Mouse (Mus musculus): ENCODE results near the gene 4930432K21Rik. TPM values are rescaled to one million over a fixed set of nuclear protein-coding genes. Genes with fewer than 3 reads are reported as not detected.
A peak's percentile ranks its signal among the peaks of the same experiment; 100 is the strongest.

The 4930432K21Rik gene
- polyA plus RNA-seq (2015; fragmentation: Nextera tagmentation; extraction: Ambion mirVana), result 1.7 TPM in 2 replicates

DNA sequence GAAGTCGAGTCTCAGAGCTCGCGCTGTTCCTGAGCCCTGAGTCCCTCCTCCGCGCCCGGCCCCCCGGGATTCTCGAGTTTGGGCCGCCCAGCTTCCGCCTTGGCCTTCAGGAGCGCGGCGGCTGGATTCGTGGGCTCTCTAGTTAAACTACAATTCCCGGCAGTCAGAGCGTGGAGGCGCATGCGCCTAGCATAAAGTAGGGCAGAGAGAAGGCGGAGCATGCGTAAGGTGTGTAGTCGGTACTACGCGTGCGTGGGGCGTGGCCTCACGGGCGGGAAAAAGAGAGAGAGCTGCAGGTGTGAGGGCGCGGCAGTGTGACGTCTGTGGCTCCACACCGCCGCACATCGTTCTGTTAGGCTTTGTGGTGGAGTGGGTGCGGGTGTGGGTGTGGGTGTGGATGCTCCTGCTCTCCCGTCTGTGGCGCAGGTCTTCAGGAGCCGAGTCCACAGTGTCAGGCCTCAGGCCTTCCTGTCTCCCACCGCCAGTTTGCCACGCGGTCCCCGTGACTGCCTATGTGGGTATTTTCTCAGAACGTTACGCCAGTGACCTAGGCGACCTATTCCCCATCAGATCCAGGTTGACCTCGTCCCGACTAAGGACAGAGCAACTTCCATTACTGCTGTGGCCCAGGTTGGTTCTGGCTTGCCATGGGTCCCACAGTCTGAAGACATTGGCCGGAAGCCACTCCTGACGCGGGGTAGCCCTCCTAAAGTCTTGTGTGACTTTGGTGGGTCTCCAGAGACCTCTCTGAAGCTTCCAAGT lies at the start of gene 4930432K21Rik, which contains the start of gene Cc2d1a:
Gene 4930432K21Rik (plus strand): TSS at position 257 of the 762 bp plus-strand sequence.
Gene Cc2d1a (minus strand): TSS at position 168 of the 762 bp plus-strand sequence.
- H3K4me2 ChIP-seq, result peak within 1 kb of the TSS; percentile 87
- H3K9me3 ChIP-seq, result no peaks in the 10 kb centered on the region
- peaks cover 18% of the 10 kb centered on the region for H3K36me3 ChIP-seq
- H3K27me3 ChIP-seq, result no peaks in the 10 kb centered on the region
- peak within 1 kb of the TSS; percentile 84 for H3K27ac ChIP-seq
- H3K4me3 ChIP-seq, result peak within 1 kb of the TSS; percentile 67
- peak within 1 kb of the TSS; percentile 92 for H3K9ac ChIP-seq
- WGBS, result 16% methylated on average over 49 of the region's 49 CpGs
- peaks cover 22% of the 10 kb centered on the region for H3K4me1 ChIP-seq
- peak; percentile 93 for ATAC-seq (ENCODE audit: borderline replicate concordance, extremely low read depth, low FRiP score, low TSS enrichment)

DNA sequence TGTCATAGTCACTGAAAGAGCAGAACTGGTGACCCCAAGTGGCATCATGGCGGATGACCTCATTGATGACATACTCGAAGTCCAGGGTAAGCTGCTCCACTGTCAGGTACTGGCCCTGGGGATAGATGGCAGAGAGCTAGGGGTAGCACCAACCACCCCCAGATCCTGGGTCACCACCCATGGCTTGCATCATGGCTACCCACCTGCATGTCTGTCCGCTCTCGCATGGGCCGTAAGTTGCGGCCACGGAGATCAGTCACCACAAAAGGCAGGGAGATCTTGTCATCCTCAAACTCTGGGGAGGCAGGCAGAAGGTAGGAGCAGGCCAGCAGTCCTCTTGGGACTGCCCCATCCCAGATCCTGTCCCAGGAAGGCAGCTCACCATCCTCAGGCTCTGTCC lies 49.4 kb upstream of the 4930432K21Rik start:
- no peak for ATAC-seq (ENCODE audit: borderline replicate concordance, extremely low read depth, low FRiP score, low TSS enrichment)
- Histone ChIP-seq H3K4me2 (no peak overlapping the region), H3K9me3 (no peaks in the 10 kb centered on the region), H3K27me3 (no peaks in the 10 kb centered on the region), H3K4me1 (peaks cover 6% of the 10 kb centered on the region), H3K36me3 (peaks cover 77% of the 10 kb centered on the region), H3K27ac (no peak overlapping the region), H3K4me3 (no peak overlapping the region), H3K9ac (no peak overlapping the region)
- 91% methylated on average over 7 of the region's 7 CpGs for WGBS

- Histone ChIP-seq H3K27me3 (no peaks in the 10 kb centered on the region), H3K9me3 (no peaks in the 10 kb centered on the region), H3K4me2 (no peak overlapping the region), H3K27ac (no peak overlapping the region), H3K4me3 (no peak overlapping the region), H3K9ac (no peak overlapping the region), H3K36me3 (peaks cover 47% of the 10 kb centered on the region), H3K4me1 (peaks cover 19% of the 10 kb centered on the region)
- ATAC-seq (ENCODE audit: borderline replicate concordance, extremely low read depth, low FRiP score, low TSS enrichment), result no peak
- 89% methylated on average over 25 of the region's 25 CpGs for WGBS
These were observed 46.2 kb upstream of the 4930432K21Rik start for GRCm38 (mm10) chr8:84101476-84102270.

DNA sequence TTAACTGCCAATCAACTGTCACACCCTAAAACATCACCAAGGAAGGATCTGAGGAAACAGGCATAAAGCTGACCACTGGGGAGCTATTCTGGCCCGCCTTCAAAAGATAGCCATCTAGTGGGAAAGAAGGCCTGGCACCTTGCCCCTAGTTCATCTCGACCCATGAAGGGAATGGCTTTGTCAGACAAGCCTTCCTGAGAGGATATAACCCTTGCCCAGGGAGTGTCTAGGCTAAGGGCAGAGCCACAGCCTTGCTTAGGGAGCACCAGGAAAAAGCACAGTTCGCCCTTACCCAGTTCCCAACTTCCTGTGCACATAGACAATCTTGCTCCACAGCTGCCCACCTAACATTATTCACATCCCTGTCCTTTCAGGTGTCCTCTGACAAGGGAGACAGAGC lies 44.2 kb upstream of the 4930432K21Rik start:
- Histone ChIP-seq H3K9ac (peak overlapping the region; percentile 64), H3K4me2 (peak overlapping the region; percentile 85), H3K36me3 (peaks cover 28% of the 10 kb centered on the region; the same call in 1 of the 2 replicates), H3K9me3 (no peaks in the 10 kb centered on the region), H3K4me3 (peak overlapping the region; percentile 57), H3K27me3 (no peaks in the 10 kb centered on the region), H3K27ac (0 out of 2 replicates have a peak overlapping the region, but pooled peaks have one; percentile 77), H3K4me1 (peaks cover 19% of the 10 kb centered on the region)
- ATAC-seq (ENCODE audit: borderline replicate concordance, extremely low read depth, low FRiP score, low TSS enrichment), result no peak
- WGBS, result 36% methylated on average over 3 of the region's 3 CpGs

- ATAC-seq (ENCODE audit: borderline replicate concordance, extremely low read depth, low FRiP score, low TSS enrichment), result peak; percentile 77
- Histone ChIP-seq H3K27ac (peak overlapping the region; percentile 77), H3K4me1 (peaks cover 19% of the 10 kb centered on the region), H3K4me2 (peak overlapping the region; percentile 85), H3K9ac (peak overlapping the region; percentile 64), H3K36me3 (peaks cover 22% of the 10 kb centered on the region; the same call in 1 of the 2 replicates), H3K4me3 (peak overlapping the region; percentile 57), H3K9me3 (no peaks in the 10 kb centered on the region), H3K27me3 (no peaks in the 10 kb centered on the region)
- 0% methylated on average over 22 of the region's 29 CpGs for WGBS
These were observed 43.6 kb upstream of the 4930432K21Rik start for GRCm38 (mm10) chr8:84104221-84104620.

- H3K4me1 ChIP-seq, result peaks cover 19% of the 10 kb centered on the region
- no peaks in the 10 kb centered on the region for H3K27me3 ChIP-seq
- H3K27ac ChIP-seq, result peak within 1 kb of the TSS; percentile 77
- peaks cover 21% of the 10 kb centered on the region; the same call in 1 of the 2 replicates for H3K36me3 ChIP-seq
- ATAC-seq (ENCODE audit: borderline replicate concordance, extremely low read depth, low FRiP score, low TSS enrichment), result peak; percentile 97
- peak within 1 kb of the TSS; percentile 57 for H3K4me3 ChIP-seq
- H3K4me2 ChIP-seq, result peak within 1 kb of the TSS; percentile 85
- H3K9me3 ChIP-seq, result no peaks in the 10 kb centered on the region
- H3K9ac ChIP-seq, result peak within 1 kb of the TSS; percentile 64
- 7% methylated on average over 41 of the region's 42 CpGs for WGBS
These were observed 42.9 kb upstream of the 4930432K21Rik start, which contains the start of gene Dcaf15 for GRCm38 (mm10) chr8:84104697-84105609. TSS of gene Dcaf15 (minus strand) at chr8:84104768.

- WGBS, result 81% methylated on average over 2 of the region's 2 CpGs
- H3K9ac ChIP-seq, result no peak overlapping the region
- no peak for ATAC-seq (ENCODE audit: borderline replicate concordance, extremely low read depth, low FRiP score, low TSS enrichment)
- H3K4me2 ChIP-seq, result no peak overlapping the region
- peaks cover 19% of the 10 kb centered on the region for H3K4me1 ChIP-seq
- H3K9me3 ChIP-seq, result no peaks in the 10 kb centered on the region
- H3K27ac ChIP-seq, result no peak overlapping the region
- peaks cover 18% of the 10 kb centered on the region; the same call in 1 of the 2 replicates for H3K36me3 ChIP-seq
- no peaks in the 10 kb centered on the region for H3K27me3 ChIP-seq
- H3K4me3 ChIP-seq, result no peak overlapping the region
These were observed 42.1 kb upstream of the 4930432K21Rik start for GRCm38 (mm10) chr8:84105676-84106075.

DNA sequence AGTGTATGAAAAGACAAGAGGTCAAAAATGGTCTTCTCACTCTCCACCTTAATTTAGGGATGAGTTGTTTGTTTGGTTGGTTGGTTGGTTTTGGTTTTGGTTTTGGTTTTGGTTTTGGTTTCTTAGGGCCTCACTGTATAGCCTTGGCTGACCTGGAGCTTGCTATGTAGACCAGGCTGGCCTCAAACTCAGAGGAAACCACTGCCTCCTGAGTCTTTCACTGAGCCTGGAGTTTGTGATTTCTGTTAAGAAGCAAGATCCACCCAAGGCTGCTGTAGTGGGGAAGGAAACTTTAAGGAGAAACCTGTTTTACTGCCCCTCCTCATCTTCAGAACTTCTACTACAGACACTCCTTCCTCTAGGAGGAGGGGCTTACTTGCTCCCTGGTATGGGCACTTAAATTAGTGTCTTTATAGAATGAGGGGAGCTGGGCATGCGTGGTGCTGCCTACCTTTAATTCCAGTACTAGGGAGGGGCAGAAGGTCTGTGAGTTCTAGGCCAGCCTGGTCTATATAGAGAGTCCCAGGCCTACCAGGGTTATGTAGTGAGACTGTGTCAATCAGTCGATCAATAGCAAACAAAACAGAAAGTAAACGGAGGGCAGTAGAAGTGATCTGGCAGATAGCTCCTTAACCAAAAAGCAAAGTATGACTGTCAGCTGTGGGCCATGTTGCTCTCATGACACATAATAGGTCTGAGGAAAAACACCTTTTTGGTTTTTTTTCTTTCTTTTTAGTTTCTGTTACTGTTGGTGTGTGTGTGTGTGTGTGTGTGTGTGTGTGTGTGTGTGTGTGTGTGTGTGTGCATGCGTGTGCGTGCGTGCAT lies 41.4 kb upstream of the 4930432K21Rik start:
- peaks cover 19% of the 10 kb centered on the region for H3K4me1 ChIP-seq
- WGBS, result 89% methylated on average over 6 of the region's 6 CpGs
- ATAC-seq (ENCODE audit: borderline replicate concordance, extremely low read depth, low FRiP score, low TSS enrichment), result no peak
- no peaks in the 10 kb centered on the region for H3K27me3 ChIP-seq
- H3K36me3 ChIP-seq, result peaks cover 12% of the 10 kb centered on the region; the same call in 1 of the 2 replicates
- H3K27ac ChIP-seq, result no peak overlapping the region
- no peak overlapping the region for H3K9ac ChIP-seq
- no peaks in the 10 kb centered on the region for H3K9me3 ChIP-seq
- H3K4me3 ChIP-seq, result no peak overlapping the region
- H3K4me2 ChIP-seq, result no peak overlapping the region

DNA sequence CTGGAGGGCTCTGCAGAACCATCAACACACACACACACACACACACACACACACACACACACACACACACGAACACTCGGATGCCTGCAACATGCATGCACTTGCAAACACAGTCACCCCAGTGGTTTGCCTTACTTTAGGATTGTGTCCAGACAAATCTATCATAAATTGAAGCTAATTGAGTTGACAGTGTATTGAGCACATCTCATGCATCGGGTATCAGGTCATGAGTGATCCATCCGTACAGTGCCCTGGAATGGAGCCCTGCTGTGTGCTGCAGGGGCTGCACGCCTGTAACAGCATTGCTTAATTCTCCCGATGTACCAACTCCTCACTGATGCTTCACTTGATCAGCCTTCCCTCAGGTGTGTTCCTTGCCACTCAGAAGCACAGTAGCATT lies 32.2 kb upstream of the 4930432K21Rik start:
- Histone ChIP-seq H3K36me3 (no peaks in the 10 kb centered on the region), H3K9ac (no peak overlapping the region), H3K4me3 (no peak overlapping the region), H3K4me2 (no peak overlapping the region), H3K9me3 (no peaks in the 10 kb centered on the region), H3K27me3 (no peaks in the 10 kb centered on the region), H3K4me1 (no peaks in the 10 kb centered on the region), H3K27ac (no peak overlapping the region)
- WGBS, result 82% methylated on average over 6 of the region's 6 CpGs
- ATAC-seq (ENCODE audit: borderline replicate concordance, extremely low read depth, low FRiP score, low TSS enrichment), result no peak

- no peak for ATAC-seq (ENCODE audit: borderline replicate concordance, extremely low read depth, low FRiP score, low TSS enrichment)
- Histone ChIP-seq H3K4me2 (no peak overlapping the region), H3K4me3 (no peak overlapping the region), H3K27me3 (no peaks in the 10 kb centered on the region), H3K9ac (no peak overlapping the region), H3K27ac (no peak overlapping the region), H3K9me3 (no peaks in the 10 kb centered on the region), H3K36me3 (no peaks in the 10 kb centered on the region), H3K4me1 (peaks cover 5% of the 10 kb centered on the region)
- 74% methylated on average over 3 of the region's 3 CpGs for WGBS
These were observed 25.7 kb upstream of the 4930432K21Rik start for GRCm38 (mm10) chr8:84122151-84122550.

Measured in lung, embryonic 15.5 days (tissue).